Mouse (Mus musculus) ES-Bruce4 (cell line): ENCODE measurements around the gene Gm21976.

ENCODE experiments used
- CTCF ChIP-seq: IDR thresholded peaks from one replicate; pipeline ENCODE4 v1.8.1; 2011; ENCODE audit warnings: low read depth, low read length
- EP300 ChIP-seq: IDR thresholded peaks from 2 replicates; pipeline ENCODE4 v1.6.1; 2011; ENCODE audit warnings: low read depth, low read length; ENCODE audit not compliant: insufficient read depth
- POLR2A ChIP-seq: IDR thresholded peaks from one replicate; pipeline ENCODE4 v1.8.1; 2011; ENCODE audit warnings: low read length; ENCODE audit not compliant: insufficient read depth

GRCm38 (mm10) chr13:98354090-98354801 lies 74.6 kb downstream of the Gm21976 start, which contains the start of gene Foxd1:
- TF ChIP-seq CTCF (no peak), POLR2A (no peak), EP300 (no peak)
